Mouse (Mus musculus) kidney, adult 2 months (tissue): ENCODE measurements at regions not wholly inside any gene's neighbourhood (a gene's known extent, or its start where the extent isn't known, plus 50 kb on each side); places are given as distances from the start of the nearest gene placed in this dataset.
A peak's percentile ranks its signal among the peaks of the same experiment; 100 is the strongest.

Experiments
- DNase-seq: peaks from one replicate; pipeline ENCODE4 v3.0.0; 2021
- H3K27ac ChIP-seq: fragments of 200-500 bp; 2 replicates; pipeline ENCODE4 v1.5.1; 2012; ENCODE audit warnings: low read depth, low read length, control low read depth, inconsistent platforms; ENCODE audit not compliant: insufficient read depth
- H3K27me3 ChIP-seq: fragments of 200-500 bp; replicated peaks from 2 replicates; pipeline ENCODE4 v1.6.1; 2012; ENCODE audit warnings: mild to moderate bottlenecking, moderate library complexity, low read length, inconsistent platforms; ENCODE audit not compliant: control insufficient read depth, insufficient read depth
- H3K36me3 ChIP-seq: fragments of 200-500 bp; 2 replicates; pipeline ENCODE4 v1.6.1; 2012; ENCODE audit warnings: mild to moderate bottlenecking, moderate library complexity, low read length, inconsistent platforms; ENCODE audit not compliant: control insufficient read depth, insufficient read depth
- H3K4me1 ChIP-seq: fragments of 200-500 bp; 2 replicates; pipeline ENCODE4 v1.6.1; 2011; ENCODE audit warnings: low read length; ENCODE audit not compliant: control insufficient read depth, insufficient read depth
- H3K4me3 ChIP-seq: fragments of 200-500 bp; 2 replicates; pipeline ENCODE4 v1.5.1; 2011; ENCODE audit warnings: mild to moderate bottlenecking, low read depth, low read length, control low read depth; ENCODE audit not compliant: insufficient read depth
- CTCF ChIP-seq: fragments of 200-500 bp; conservative IDR thresholded peaks from 2 replicates; pipeline ENCODE4 v1.5.1; 2011; ENCODE audit warnings: low read depth, mild to moderate bottlenecking, control low read depth, low read length, moderate library complexity, mixed read lengths; ENCODE audit not compliant: insufficient read depth, insufficient read length
- POLR2A ChIP-seq: fragments of 200-500 bp; IDR thresholded peaks from one replicate; pipeline ENCODE4 v1.6.1; 2011; ENCODE audit warnings: low read depth, low read length, control low read depth
- WGBS: fragments of 180-500 bp; shearing (Covaris S2); methylation state at CpG from one replicate; pipeline ENCODE4 v1.1.7; 2018; 5-methylcytosine and 5-hydroxymethylcytosine counted together

- DNase-seq, result no peak
- no peak overlapping the region for H3K4me3 ChIP-seq
- H3K36me3 ChIP-seq, result no peaks in the 10 kb centered on the region
- no peak overlapping the region for H3K27ac ChIP-seq
- TF ChIP-seq POLR2A (no peak), CTCF (no peak)
- H3K4me1 ChIP-seq, result no peaks in the 10 kb centered on the region
- H3K27me3 ChIP-seq, result no peaks in the 10 kb centered on the region
Observed at GRCm38 (mm10) chr10:65179101-65179500, 1089.0 kb upstream of the Lrrtm3 start.

- H3K36me3 ChIP-seq, result no peaks in the 10 kb centered on the region
- H3K27ac ChIP-seq, result no peak overlapping the region
- no peak overlapping the region for H3K4me3 ChIP-seq
- 60% methylated on average over 1 of the region's 1 CpGs for WGBS
- no peaks in the 10 kb centered on the region for H3K27me3 ChIP-seq
- TF ChIP-seq CTCF, result no peak
- no peak for TF ChIP-seq POLR2A
- no peaks in the 10 kb centered on the region for H3K4me1 ChIP-seq
- DNase-seq, result no peak
Observed at GRCm38 (mm10) chr10:65154131-65154530, 1064.1 kb upstream of the Lrrtm3 start.

- H3K4me3 ChIP-seq, result no peak overlapping the region
- TF ChIP-seq POLR2A (no peak), CTCF (no peak)
- H3K36me3 ChIP-seq, result no peaks in the 10 kb centered on the region
- 65% methylated on average over 5 of the region's 5 CpGs for WGBS
- no peak for DNase-seq
- no peak overlapping the region for H3K27ac ChIP-seq
- no peaks in the 10 kb centered on the region for H3K4me1 ChIP-seq
- H3K27me3 ChIP-seq, result no peaks in the 10 kb centered on the region
Observed at GRCm38 (mm10) chr10:65124940-65125610, 1035.0 kb upstream of the Lrrtm3 start.

- WGBS, result 78% methylated on average over 1 of the region's 1 CpGs
- Histone ChIP-seq H3K36me3 (no peaks in the 10 kb centered on the region), H3K4me3 (no peak overlapping the region), H3K4me1 (no peaks in the 10 kb centered on the region), H3K27ac (no peak overlapping the region), H3K27me3 (no peaks in the 10 kb centered on the region)
- TF ChIP-seq CTCF (no peak), POLR2A (no peak)
- DNase-seq, result no peak
Observed at GRCm38 (mm10) chr10:65118212-65118611, 1028.1 kb upstream of the Lrrtm3 start.

- no peak for DNase-seq
- H3K36me3 ChIP-seq, result no peaks in the 10 kb centered on the region
- H3K27me3 ChIP-seq, result no peaks in the 10 kb centered on the region
- H3K4me1 ChIP-seq, result no peaks in the 10 kb centered on the region
- no peak for TF ChIP-seq CTCF
- TF ChIP-seq POLR2A, result no peak
- no peak overlapping the region for H3K27ac ChIP-seq
- H3K4me3 ChIP-seq, result no peak overlapping the region
Observed at GRCm38 (mm10) chr10:65114586-65114985, 1024.5 kb upstream of the Lrrtm3 start.

- no peak overlapping the region for H3K4me3 ChIP-seq
- WGBS, result 67% methylated on average over 5 of the region's 5 CpGs
- H3K27ac ChIP-seq, result no peak overlapping the region
- TF ChIP-seq CTCF, result no peak
- TF ChIP-seq POLR2A, result no peak
- peak; percentile 36 for DNase-seq
- no peaks in the 10 kb centered on the region for H3K36me3 ChIP-seq
- H3K27me3 ChIP-seq, result no peaks in the 10 kb centered on the region
- no peaks in the 10 kb centered on the region for H3K4me1 ChIP-seq
Observed at GRCm38 (mm10) chr10:65110729-65111128, 1020.7 kb upstream of the Lrrtm3 start.

GRCm38 (mm10) chr10:65107413-65107812 is 1017.3 kb upstream of the Lrrtm3 start:
- no peaks in the 10 kb centered on the region for H3K36me3 ChIP-seq
- H3K4me1 ChIP-seq, result no peaks in the 10 kb centered on the region
- DNase-seq, result no peak
- H3K27me3 ChIP-seq, result no peaks in the 10 kb centered on the region
- H3K4me3 ChIP-seq, result no peak overlapping the region
- no peak overlapping the region for H3K27ac ChIP-seq
- WGBS, result 80% methylated on average over 2 of the region's 2 CpGs
- TF ChIP-seq POLR2A (no peak), CTCF (no peak)

GRCm38 (mm10) chr10:65084446-65084845 is 994.4 kb upstream of the Lrrtm3 start:
- no peaks in the 10 kb centered on the region for H3K36me3 ChIP-seq
- H3K27me3 ChIP-seq, result no peaks in the 10 kb centered on the region
- no peak overlapping the region for H3K27ac ChIP-seq
- no peaks in the 10 kb centered on the region for H3K4me1 ChIP-seq
- 35% methylated on average over 2 of the region's 2 CpGs for WGBS
- TF ChIP-seq POLR2A (no peak), CTCF (no peak)
- peak; percentile 77 for DNase-seq
- H3K4me3 ChIP-seq, result no peak overlapping the region
